Mouse (Mus musculus) ES-Bruce4 (cell line): ENCODE measurements around the gene Galnt6.

ENCODE experiments used
- CTCF ChIP-seq: IDR thresholded peaks from one replicate; pipeline ENCODE4 v1.8.1; 2011; ENCODE audit warnings: low read depth, low read length
- EP300 ChIP-seq: IDR thresholded peaks from 2 replicates; pipeline ENCODE4 v1.6.1; 2011; ENCODE audit warnings: low read depth, low read length; ENCODE audit not compliant: insufficient read depth
- POLR2A ChIP-seq: IDR thresholded peaks from one replicate; pipeline ENCODE4 v1.8.1; 2011; ENCODE audit warnings: low read length; ENCODE audit not compliant: insufficient read depth

GRCm38 (mm10) chr15:100755881-100756624, 26.9 kb upstream of the Galnt6 start:
- TF ChIP-seq POLR2A (no peak), CTCF (no peak), EP300 (no peak)
